Mouse (Mus musculus) heart, adult 11 months (tissue): Measurements from ENCODE around the gene Sgo1.
"Not testable (repeated sequence)": the region's sequence is repeated elsewhere in the genome, so short reads cannot be mapped to it uniquely, and the experiment has no call there.

Source experiments
- DNase-seq: peaks from one replicate; pipeline ENCODE4 v3.0.0; 2022

Gene Sgo1

DNA sequence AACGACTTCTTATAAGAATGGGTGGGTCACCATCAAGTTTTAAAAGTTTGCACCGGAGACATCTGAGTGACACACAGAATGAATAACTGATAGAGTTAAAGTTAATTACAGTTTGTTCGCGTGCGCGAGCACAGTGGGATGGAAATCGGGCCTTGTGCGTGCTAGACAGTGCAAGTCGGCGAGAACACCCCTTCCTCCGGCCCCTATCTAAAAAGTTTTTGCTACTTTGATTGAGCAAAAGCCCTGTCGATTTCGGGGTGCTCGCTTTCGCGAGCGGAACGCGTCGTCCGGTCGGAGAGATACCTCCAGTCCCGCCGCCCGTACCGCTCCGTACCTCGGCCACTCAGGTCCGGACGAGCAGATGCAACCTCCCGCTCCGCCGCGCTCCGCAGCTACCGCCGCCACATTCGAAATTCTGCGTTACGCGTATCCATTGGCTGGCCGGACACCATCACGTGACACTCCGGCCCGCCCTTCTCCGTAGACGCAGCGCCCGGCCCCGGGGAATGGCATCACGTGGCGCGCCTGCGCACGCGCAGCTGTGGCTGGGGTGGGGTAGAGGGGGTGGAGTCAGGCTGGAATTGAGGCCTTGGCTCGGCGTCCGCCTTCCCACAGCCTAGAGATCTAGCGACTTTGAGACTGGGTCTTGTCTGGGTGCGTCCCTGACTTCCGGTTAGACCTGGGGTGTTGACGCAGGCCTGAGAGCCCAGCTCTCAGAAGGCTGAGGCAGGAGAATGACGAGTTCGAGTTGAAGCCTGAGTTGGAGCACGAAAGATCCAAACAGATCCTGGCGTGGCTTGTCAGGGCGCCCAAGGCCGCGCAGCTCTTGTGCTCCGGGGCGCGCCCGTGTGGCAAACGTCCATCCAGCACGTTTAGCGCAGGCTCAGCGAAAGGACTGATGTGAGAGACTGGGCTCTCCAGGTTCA, at the start of gene Sgo1:
Gene Sgo1, minus strand, starts transcription at position 457 of the 926 bp plus-strand sequence.
- peak; percentile 100 for DNase-seq

DNA sequence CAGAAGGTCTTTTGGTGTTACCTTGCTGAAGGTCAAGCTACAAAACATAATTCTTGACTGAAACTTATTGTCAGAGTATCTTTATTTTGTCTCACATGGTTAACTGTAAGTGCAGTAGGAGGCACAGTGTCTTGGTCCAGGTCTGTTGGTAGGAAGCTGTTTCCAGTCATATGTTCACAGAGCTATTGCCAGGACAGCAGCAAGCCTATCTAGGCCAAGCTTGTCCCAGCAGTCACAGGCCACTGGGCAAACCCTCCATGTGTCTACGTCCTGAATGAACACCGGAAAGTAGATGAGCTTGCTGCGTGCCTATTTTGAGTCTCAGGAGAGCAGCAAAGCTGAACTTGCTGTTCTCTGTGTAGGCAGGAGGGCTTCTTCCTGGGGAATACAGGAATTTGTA, 29.8 kb upstream of the Sgo1 start:
- DNase-seq: peak; percentile 90

DNA sequence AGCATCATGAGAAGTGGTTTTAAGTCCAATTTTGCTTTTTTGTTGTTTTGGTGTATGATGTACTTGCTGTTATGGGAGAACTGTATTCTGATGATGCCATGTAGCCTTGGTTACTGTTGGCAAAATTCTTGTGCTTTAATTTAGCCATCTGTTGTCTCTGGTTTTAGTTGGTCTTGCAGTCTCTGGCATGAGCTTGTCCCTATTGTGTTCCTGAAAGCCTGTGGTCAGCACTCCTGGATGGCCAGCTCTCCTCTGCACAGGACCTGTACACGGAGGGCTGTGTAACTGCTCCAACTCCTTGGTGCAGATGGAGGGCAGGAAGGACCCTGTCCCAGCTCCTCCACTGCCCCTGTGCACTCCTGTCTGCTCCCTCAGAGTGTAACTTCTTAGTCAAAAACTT, 29.3 kb upstream of the Sgo1 start:
- no peak for DNase-seq

DNA sequence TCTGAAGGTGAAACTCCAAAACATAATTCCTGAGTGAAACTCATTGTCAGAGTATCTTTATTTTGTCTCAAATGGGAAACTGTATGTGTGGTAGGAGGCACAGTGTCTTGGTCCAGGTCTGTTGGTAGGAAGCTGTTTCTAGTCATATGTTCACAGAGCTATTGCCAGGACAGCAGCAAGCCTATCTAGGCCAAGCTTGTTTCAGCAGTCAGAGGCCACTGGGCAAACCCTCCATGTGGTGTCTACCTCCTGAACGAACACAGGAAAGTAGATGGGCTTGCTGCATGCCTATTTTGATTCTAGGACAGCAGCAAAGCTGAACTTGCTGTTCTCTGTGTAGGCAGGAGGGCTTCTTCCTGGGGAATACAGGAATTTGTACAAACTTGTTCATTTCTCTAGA, 26.0 kb upstream of the Sgo1 start:
- not testable (repeated sequence) for DNase-seq

DNA sequence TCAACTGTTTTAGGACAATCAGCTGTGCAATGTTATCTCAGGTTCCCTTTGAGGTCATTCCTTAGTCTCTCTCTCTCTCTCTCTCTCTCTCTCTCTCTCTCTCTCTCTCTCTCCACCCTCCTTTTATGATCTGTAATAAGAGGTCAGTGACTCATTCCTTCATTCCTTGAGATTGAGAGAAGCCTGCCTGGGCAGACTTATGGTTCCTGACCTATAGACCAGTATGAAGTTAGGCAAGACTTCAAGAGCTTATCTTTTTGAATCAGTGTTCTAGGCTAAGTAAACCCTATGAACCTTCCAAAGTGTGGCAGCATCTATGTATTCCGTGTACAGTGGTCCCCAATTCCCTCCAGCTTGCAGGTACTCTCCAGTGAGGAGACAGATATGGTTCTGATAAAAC, 25.3 kb upstream of the Sgo1 start:
- no peak for DNase-seq

DNA sequence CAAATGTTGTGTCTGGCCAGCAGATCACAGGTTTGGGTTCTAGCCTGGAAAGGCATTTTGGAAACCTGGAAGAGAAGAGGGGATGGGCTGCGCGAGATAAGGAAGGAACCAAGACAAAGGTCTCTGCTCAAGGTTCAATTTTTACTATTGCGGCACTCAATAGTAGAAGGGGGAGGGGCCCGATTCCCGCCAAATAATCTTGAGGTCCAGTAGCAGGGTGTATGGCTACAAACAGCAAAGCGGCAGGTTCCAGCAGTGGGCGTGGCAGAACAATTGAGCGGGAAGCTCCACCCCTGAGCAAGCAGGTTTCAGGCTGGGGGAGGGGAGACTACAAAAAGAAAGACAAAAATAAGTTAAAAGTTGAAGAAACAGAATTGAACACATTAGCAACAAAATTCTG, 8.4 kb upstream of the Sgo1 start:
- DNase-seq: not testable (repeated sequence)

DNA sequence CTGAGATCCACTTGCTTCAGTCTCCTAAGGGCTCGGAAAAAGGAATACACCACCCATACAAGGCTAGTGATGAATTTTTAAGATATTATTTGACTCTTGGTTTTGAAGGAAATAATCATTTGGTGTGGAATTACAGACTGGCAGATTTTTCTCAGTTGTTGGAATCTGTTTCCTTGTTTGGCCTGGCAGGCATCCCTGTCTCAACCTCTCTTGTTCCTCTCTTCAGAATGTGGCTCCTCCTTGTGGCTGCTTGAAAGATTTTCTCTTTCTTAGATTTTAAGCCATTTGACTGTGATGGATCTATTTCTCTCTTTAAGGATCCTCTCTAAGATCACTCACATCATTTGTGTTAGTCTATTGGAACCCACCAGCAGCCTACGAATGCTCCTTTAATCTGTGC, 4.9 kb upstream of the Sgo1 start:
- peak; percentile 86 for DNase-seq

DNA sequence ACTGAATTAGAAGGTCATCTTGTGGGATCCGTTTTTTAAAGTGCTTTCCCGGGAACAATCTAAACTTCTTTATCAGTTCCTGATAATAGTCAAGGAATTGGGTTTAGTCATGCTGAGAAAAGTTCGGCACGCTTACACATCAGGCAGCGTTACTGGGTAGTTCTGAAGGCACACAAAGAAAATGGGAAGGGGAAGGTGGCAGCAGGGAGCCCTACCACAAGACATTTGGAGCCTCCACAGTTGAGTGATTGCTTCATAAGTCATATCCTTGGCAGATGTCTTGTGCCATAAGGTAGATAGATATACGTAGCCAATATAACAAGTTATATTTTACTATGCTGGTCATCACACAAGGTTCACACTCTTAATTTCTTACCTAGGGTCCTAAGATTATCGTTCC, 813 bp upstream of the Sgo1 start:
- DNase-seq: no peak

DNA sequence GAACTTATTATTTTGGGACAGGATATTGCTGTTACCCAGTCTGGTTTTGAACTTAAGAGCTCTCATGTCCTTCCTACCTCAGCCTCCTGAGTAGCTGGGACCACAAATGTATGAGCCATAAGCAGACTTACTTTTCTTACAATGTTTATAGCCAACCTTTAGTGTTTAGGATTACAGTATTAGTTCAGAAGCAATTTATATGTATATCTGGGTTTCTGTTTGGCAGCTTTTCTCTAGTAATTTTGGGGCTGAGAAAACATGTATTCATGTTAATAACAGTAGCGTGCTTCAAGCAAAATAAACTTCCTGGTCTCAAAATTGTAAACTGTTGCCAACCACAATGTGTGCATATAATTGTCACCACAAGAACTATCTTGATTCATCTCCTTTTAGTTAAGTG, 812 bp downstream of the Sgo1 start:
- no peak for DNase-seq

DNA sequence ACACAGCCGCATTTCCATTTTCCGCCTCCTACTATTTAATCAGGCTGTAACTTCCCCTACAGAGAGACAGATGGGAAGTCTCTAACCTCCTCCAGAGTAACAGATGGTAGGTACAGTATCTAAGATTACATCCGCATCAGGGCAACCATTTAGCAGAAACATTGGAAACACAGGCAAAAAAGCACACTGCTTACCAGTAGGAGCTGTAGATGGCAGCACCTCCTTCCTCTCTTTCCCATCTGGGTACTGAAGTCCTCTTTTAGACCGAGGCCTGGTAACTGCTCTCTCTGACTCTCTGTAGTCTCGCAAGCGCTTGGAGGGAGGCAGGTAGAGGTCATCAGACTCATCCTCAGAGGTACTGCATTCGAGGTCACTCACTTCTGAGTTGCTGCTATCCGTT, 10.4 kb downstream of the Sgo1 start:
- DNase-seq: no peak

DNA sequence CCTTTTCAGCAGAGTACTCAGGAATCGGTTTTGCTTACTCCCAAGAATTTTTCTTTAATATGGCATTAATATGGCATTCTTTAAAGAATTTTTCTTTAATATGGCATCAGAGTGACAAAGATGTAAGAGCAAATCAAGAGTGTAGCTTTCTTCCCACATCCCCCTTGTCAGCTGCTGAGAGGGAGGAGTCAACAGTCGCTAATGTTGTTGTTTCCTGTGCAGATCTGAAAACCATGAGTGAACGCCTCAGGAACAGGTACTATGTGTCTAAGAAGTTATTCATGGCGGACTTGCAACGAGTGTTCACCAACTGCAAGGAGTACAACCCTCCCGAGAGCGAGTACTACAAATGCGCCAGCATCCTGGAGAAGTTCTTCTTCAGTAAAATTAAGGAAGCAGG, 18.7 kb downstream of the Sgo1 start:
- DNase-seq: peak; percentile 75

DNA sequence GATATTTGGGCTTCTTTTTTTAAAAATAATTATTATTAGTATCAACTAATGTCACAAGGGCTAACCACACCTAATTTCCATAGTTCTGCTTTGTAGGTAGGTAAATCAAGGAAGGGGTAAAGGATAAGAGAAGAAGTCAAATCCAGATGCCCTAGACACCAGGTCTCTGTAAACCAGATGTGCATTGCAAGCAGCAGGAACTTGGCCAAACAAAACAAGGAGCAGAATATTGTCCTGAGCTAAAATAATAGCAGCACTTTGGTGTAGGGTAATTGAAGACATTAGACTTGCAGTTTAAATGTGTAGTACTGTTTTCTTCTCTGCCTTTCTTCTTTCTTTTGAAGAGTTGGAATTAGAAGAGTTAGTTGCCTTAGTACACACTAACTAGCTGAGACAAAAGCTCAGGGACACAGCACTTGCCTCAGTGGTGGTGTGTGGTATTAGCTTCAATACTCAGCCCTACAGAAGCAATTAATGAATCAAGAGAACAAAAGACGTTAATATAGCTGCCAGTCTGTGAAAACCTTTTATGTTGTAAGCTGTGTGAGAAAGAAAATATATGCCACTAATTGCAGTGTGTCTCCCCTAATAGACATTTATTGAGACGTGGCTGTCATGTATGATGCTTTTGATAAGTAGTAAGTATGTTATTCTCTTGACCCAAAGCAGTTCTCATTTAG, 24.3 kb downstream of the Sgo1 start:
- DNase-seq: no peak

DNA sequence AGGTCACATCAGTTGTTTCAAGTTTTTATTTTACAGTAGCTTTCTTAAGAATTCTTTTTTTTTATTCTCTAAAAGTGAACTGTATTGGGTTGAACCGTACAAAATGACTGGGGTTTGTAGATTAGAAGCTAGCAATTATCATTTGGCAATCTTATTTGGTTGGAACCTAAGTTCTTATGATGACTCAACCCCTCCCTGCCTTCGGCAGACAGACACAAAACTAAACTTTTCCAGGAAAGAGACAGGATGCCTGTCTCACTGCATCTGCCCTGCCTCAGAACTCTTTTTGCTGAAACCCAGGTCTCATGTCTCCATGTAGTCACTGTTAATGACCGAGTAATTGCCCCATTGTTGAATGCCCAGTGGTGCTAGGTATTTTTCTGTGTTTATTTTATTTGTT, 24.9 kb downstream of the Sgo1 start:
- DNase-seq: no peak

DNA sequence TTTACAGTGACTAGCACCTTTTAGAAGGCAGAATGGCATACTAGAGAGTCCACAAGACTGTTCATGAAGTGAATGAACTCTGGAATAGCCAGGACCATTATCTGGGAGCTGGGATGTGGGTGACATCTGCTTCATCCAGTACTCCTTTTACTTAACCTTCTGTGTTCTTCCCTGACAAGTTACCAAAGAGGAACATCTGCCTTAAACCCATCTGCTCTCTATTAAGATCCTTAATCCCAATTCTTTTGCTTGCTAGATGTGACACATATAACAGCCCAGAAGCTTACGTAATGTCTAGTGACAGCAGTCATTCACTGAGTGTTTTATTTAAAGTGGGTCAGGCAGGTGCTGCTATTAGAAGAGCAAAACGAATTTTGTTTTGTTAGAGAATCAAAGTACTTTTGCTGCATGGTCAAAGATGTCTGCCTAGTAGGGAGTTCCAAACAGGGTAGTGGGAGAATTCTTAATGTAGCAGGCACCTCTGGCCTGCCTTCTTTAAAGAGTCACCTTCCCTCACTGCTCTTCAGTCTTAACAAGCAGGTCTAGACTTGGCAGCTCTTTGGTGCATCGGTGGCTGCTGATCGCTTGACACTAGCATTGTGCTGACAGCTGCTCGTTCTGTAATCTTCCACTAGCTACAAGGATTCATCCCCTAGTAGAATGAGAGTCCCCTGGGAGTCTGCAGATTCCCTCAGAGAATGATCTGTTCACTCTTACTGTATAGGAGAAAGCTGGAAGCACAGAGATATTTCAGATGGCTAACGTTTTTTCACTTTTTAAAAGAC, 27.9 kb downstream of the Sgo1 start:
- DNase-seq: peak; percentile 91

DNA sequence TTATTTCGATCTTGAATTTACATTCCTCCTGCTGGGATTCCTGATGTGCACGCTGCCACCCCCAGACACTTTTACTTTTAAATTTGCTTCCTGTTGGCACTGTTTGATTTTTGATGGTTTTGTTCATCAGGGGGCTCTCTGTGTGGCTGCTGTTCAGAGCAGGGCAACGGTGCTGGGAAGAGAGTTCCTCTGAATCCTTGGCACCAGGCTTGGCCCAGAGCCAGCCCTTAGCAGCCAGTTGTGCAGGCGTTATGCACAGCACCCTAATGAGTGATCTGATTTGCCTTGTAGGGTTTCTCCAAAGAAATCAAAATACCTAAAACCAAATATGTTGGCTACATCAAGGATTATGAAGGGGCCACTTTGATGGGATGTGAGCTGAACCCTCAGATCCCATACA, 29.4 kb downstream of the Sgo1 start:
- peak; percentile 76 for DNase-seq

DNA sequence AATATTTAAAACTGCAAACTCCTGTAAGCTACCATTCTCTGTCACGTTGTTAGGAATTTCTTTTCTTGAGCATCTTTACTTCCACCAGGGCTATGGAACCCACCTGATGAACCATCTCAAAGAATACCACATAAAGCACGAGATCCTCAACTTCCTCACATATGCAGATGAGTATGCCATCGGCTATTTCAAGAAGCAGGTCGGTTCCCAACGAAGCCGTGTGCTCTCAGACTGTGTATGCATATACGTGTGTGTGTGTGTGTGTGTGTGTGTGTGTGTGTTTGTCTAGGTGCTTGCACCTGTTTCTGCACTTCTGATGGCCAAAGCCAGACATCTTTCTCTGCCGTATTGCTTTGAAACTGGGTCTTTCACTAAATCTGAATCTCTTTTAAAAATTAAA, 29.9 kb downstream of the Sgo1 start:
- DNase-seq: no peak

DNA sequence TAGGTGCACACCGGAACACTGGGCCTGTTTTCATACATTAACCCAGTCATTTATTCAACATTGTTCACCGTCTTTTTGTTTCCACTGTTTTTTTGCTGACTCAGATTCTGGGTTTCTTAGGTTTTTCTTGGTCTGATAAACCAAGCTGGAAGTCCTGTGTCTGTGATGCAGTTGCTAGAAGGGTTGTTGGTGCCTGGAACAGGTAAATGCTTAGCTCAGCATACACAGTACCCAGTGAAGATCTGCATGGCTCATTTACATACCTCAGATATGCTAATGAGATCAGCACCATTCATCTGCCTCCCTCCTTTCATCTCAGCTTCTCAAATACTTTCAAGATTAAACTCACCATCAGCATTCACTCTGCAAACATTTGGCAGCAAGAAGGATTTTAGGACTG, 30.5 kb downstream of the Sgo1 start:
- DNase-seq: no peak

DNA sequence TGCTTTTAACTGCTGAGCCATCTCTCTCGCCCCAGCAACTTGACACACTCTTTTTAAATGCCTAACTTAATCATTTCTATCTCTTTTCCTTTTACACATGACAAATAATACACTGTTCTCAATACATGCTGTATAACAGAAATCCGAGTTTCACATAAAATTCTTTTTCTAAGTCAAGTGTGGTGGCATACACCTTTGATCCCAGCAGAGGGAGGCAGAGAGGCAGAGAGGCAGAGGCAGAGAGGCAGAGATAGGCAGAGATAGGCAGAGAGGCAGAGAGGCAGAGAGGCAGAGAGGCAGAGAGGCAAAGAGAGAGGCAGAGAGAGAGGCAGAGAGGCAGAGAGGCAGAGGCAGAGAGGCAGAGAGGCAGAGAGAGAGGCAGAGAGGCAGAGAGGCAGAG, 31.7 kb downstream of the Sgo1 start:
- DNase-seq: not testable (repeated sequence)

DNA sequence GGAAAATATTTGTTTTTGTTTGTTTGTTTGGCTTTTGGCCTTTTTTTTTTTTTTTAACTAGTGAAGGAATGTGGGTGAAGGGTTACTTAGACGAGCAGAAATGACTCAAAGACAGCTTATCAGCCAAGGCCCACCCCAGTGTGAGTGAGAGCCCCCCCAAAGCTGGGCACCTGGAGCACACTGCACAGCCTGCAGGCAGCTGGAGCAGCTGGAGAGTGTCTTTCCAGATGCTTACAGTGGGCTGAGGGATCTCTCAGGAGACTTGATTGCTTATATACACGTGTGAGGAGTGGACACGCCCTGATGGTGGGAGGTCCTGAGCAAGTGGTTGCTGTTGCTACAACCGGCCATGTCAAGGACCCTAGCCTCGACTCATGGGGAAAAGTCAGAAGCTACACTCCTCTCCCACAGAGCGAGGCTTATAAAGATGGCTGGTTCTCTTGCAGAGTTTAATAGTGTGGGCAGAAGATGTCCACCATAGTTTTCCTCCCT, 32.7 kb downstream of the Sgo1 start:
- peak; percentile 91 for DNase-seq

DNA sequence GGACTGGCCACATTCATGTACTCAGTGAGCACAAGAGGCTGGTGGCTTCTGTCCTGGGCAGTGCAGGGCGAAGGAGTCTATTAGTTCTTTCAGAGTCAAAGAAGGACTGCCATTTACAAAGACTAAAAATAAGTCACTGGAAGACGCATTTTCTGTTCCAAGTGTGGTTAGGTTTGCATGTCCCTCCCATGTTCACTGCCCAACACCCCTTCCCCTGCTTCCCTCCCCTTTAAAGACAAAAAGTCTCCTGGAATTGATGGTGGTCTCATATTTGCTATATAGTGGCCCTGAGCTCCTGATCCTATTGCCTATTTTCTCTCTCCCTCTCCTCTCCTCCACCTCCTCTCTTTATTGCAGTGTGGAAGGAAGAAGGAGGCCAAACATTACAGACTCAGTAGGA, 33.2 kb downstream of the Sgo1 start:
- peak; percentile 67 for DNase-seq

DNA sequence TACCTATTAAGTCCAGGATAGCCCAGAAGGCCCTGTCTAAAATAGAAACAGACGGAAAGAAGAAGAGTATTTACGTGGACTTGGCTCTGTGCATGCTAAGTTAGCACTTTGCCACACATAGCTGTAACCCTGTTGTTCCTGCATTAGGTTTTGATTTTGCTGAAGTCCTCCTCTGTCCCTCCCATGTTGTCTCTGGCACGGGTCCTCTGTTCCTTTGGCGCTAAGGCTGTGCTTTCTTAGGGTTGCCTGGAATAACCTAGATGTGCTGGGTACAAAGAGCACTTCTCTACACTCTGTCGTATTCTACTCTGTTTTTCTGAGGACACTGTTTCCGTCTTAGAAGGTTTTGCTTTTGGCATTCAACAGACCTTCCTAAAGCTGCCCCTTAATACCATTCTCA, 34.1 kb downstream of the Sgo1 start:
- peak; percentile 97 for DNase-seq

DNA sequence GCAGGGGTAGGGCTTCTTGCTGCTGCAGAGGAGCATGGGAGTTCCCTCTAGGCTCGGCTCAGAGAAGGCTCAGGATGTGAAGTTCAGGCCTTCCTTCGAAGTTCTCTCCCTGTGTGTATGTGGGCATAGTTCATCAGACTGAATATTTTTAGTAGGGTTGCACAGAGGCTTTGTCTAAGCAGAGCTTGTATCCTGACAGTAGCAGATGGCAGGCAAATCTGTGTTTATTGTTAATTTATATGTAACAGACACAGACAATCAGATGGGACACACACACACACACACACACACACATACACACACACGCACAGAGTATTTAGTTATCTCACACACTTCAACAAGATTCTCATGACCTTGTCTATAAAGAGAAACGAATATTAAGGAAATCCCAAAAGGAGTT, 34.5 kb downstream of the Sgo1 start:
- DNase-seq: no peak

DNA sequence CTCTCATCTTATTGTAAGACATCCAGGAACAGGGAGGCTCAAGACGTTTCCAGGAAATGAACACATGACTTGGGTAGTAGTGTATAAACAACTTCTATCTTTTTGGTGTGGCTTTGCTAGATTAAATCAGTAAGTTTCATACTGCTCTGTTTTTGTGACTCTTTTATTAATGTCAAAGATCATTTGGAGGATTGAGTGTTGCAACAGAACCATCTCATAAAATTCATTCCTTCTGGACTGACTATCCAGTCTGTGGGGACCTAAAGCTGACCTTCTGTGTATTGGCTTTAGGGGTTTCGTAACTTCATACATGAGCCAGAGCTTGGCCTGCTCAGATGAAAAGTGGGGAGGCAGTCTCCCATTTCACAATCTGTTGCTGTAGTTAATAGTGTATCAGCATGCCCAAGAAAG, 38.9 kb downstream of the Sgo1 start:
- DNase-seq: peak; percentile 96
